Mouse (Mus musculus): Measurements from ENCODE around the gene Fam19a3.

- TF ChIP-seq POLR2A (IDR thresholded peaks at IDR 0.05; ENCODE audit: control insufficient read depth, extremely low read depth, insufficient read depth, low read length, poor library complexity), result no peak
- TF ChIP-seq CTCF (IDR thresholded peaks at IDR 0.05; ENCODE audit: borderline replicate concordance, control insufficient read depth, extremely low read depth, insufficient read depth, low read length, poor library complexity), result no peak
Measured at GRCm38 (mm10) chr3:104801481-104801880, 19.8 kb upstream of the Fam19a3 start.

Data from thymus, adult 2 months (tissue).